Mouse (Mus musculus) G1E (cell line): ENCODE measurements around the gene Spata20.

ENCODE experiments used
- CTCF ChIP-seq: IDR thresholded peaks from 2 replicates; pipeline ENCODE4 v1.5.1; 2012; ENCODE audit warnings: low read depth, low read length, inconsistent platforms, mixed read lengths
- GATA1 ChIP-seq: IDR thresholded peaks from 2 replicates; pipeline ENCODE4 v1.6.1; 2012; ENCODE audit warnings: borderline replicate concordance, low read length, inconsistent platforms, mixed read lengths
- POLR2AphosphoS5 ChIP-seq: IDR thresholded peaks from 2 replicates; pipeline ENCODE4 v1.6.1; 2012; ENCODE audit warnings: low read depth, low read length, inconsistent platforms; ENCODE audit not compliant: insufficient replicate concordance
- TAL1 ChIP-seq: conservative IDR thresholded peaks from 2 replicates; pipeline ENCODE4 v1.6.1; 2012; ENCODE audit warnings: low read depth, low read length, inconsistent platforms, mixed read lengths

GRCm38 (mm10) chr11:94488767-94489533, 3.0 kb upstream of the Spata20 start:
- no peak for TF ChIP-seq CTCF
- no peak for TF ChIP-seq POLR2AphosphoS5
- no peak for TF ChIP-seq GATA1
- TF ChIP-seq TAL1, result no peak
